Mouse (Mus musculus) lung, embryonic 14.5 days (tissue): ENCODE measurements at regions not wholly inside any gene's neighbourhood (a gene's known extent, or its start where the extent isn't known, plus 50 kb on each side); places are given as distances from the start of the nearest gene placed in this dataset.

Source experiments
- ATAC-seq: fragments of 200-750 bp; cut with Nextera tagmentation; 2 replicates; pipeline ENCODE4 v1.8.0; 2017; ENCODE audit warnings: mild to moderate bottlenecking, moderate TSS enrichment, moderate library complexity; ENCODE audit not compliant: insufficient read depth
- DNase-seq: peaks from one replicate; pipeline ENCODE4 v3.0.0-alpha.2; 2015
- H3K27ac ChIP-seq: fragments of 300-500 bp; sonication (generic); 2 replicates; pipeline ENCODE4 v1.5.1; 2014; ENCODE audit warnings: low read depth, mild to moderate bottlenecking, moderate library complexity
- H3K27me3 ChIP-seq: fragments of 300-500 bp; sonication (generic); 2 replicates; pipeline ENCODE4 v1.6.1; 2014; ENCODE audit warnings: low read length, control low read depth; ENCODE audit not compliant: insufficient read depth
- H3K36me3 ChIP-seq: fragments of 300-500 bp; sonication (generic); 2 replicates; pipeline ENCODE4 v1.6.1; 2014; ENCODE audit warnings: control low read depth; ENCODE audit not compliant: insufficient read depth
- H3K4me1 ChIP-seq: fragments of 300-500 bp; sonication (generic); 2 replicates; pipeline ENCODE4 v1.6.1; 2014; ENCODE audit warnings: antibody characterized with exemption, control low read depth; ENCODE audit not compliant: insufficient read depth
- H3K4me2 ChIP-seq: fragments of 300-500 bp; sonication (generic); 2 replicates; pipeline ENCODE4 v1.6.1; 2014; ENCODE audit warnings: mild to moderate bottlenecking
- H3K4me3 ChIP-seq: fragments of 300-500 bp; sonication (generic); 2 replicates; pipeline ENCODE4 v1.5.1; 2014; ENCODE audit warnings: low read depth, low read length
- H3K9ac ChIP-seq: fragments of 300-500 bp; sonication (generic); 2 replicates; pipeline ENCODE4 v1.6.1; 2014
- H3K9me3 ChIP-seq: fragments of 300-500 bp; sonication (generic); 2 replicates; pipeline ENCODE4 v1.6.1; 2016; ENCODE audit warnings: low read depth, low read length, control low read depth
- CTCF ChIP-seq: IDR thresholded peaks from 2 replicates; pipeline ENCODE4 v1.5.1; 2016; ENCODE audit warnings: antibody characterized with exemption, low read depth
- WGBS: fragments of 180-500 bp; shearing (Covaris S2); extraction: QIAGEN DNeasy Blood & Tissue Kit; methylation state at CpG from one replicate; pipeline ENCODE4 v1.1.7; 2014; 5-methylcytosine and 5-hydroxymethylcytosine counted together

GRCm38 (mm10) chr4:131322323-131322722 is 378.1 kb downstream of the Matn1 start:
- Histone ChIP-seq H3K36me3 (no peaks in the 10 kb centered on the region), H3K9ac (no peak overlapping the region), H3K27me3 (no peaks in the 10 kb centered on the region), H3K9me3 (no peaks in the 10 kb centered on the region), H3K4me3 (no peak overlapping the region), H3K27ac (no peak overlapping the region), H3K4me1 (no peaks in the 10 kb centered on the region), H3K4me2 (no peak overlapping the region)
- WGBS = 52% methylated on average over 5 of the region's 5 CpGs
- TF ChIP-seq CTCF = peak; percentile 59
- peak; percentile 43 for DNase-seq
- no peak for ATAC-seq

GRCm38 (mm10) chr4:131324486-131324885 is 380.3 kb downstream of the Matn1 start:
- no peak for TF ChIP-seq CTCF
- Histone ChIP-seq H3K27me3 (no peaks in the 10 kb centered on the region), H3K4me3 (no peak overlapping the region), H3K9ac (no peak overlapping the region), H3K27ac (no peak overlapping the region), H3K9me3 (no peaks in the 10 kb centered on the region), H3K36me3 (no peaks in the 10 kb centered on the region), H3K4me1 (no peaks in the 10 kb centered on the region), H3K4me2 (no peak overlapping the region)
- ATAC-seq (no peak), DNase-seq (no peak)
- WGBS = 66% methylated on average over 3 of the region's 3 CpGs

- H3K4me2 ChIP-seq = no peak overlapping the region
- H3K4me3 ChIP-seq = no peak overlapping the region
- TF ChIP-seq CTCF = no peak
- no peaks in the 10 kb centered on the region for H3K36me3 ChIP-seq
- H3K4me1 ChIP-seq = no peaks in the 10 kb centered on the region
- DNase-seq (no peak), ATAC-seq (no peak)
- H3K27me3 ChIP-seq = no peaks in the 10 kb centered on the region
- no peaks in the 10 kb centered on the region for H3K9me3 ChIP-seq
- WGBS = 51% methylated on average over 11 of the region's 11 CpGs
- no peak overlapping the region for H3K27ac ChIP-seq
- H3K9ac ChIP-seq = no peak overlapping the region
Observed at GRCm38 (mm10) chr4:131325200-131325599, 381.0 kb downstream of the Matn1 start.

GRCm38 (mm10) chr4:131325609-131326008 is 381.4 kb downstream of the Matn1 start:
- no peak for ATAC-seq
- 79% methylated on average over 3 of the region's 3 CpGs for WGBS
- no peak overlapping the region for H3K9ac ChIP-seq
- H3K36me3 ChIP-seq = no peaks in the 10 kb centered on the region
- H3K4me3 ChIP-seq = no peak overlapping the region
- no peaks in the 10 kb centered on the region for H3K4me1 ChIP-seq
- H3K27ac ChIP-seq = no peak overlapping the region
- no peak for DNase-seq
- no peak overlapping the region for H3K4me2 ChIP-seq
- TF ChIP-seq CTCF = no peak
- no peaks in the 10 kb centered on the region for H3K9me3 ChIP-seq
- H3K27me3 ChIP-seq = no peaks in the 10 kb centered on the region

- no peaks in the 10 kb centered on the region for H3K27me3 ChIP-seq
- no peak overlapping the region for H3K4me2 ChIP-seq
- DNase-seq (no peak), ATAC-seq (no peak)
- no peak for TF ChIP-seq CTCF
- no peaks in the 10 kb centered on the region for H3K9me3 ChIP-seq
- no peak overlapping the region for H3K9ac ChIP-seq
- 31% methylated on average over 5 of the region's 5 CpGs for WGBS
- H3K4me3 ChIP-seq = no peak overlapping the region
- no peaks in the 10 kb centered on the region for H3K36me3 ChIP-seq
- no peak overlapping the region for H3K27ac ChIP-seq
- no peaks in the 10 kb centered on the region for H3K4me1 ChIP-seq
Observed at GRCm38 (mm10) chr4:131329398-131329797, 385.2 kb downstream of the Matn1 start.

GRCm38 (mm10) chr4:131331646-131332045 is 387.5 kb downstream of the Matn1 start:
- Histone ChIP-seq H3K27ac (no peak overlapping the region), H3K4me1 (no peaks in the 10 kb centered on the region), H3K9me3 (no peaks in the 10 kb centered on the region), H3K36me3 (no peaks in the 10 kb centered on the region), H3K9ac (no peak overlapping the region), H3K27me3 (no peaks in the 10 kb centered on the region), H3K4me3 (no peak overlapping the region), H3K4me2 (no peak overlapping the region)
- 82% methylated on average over 4 of the region's 4 CpGs for WGBS
- ATAC-seq = no peak
- TF ChIP-seq CTCF = no peak
- no peak for DNase-seq

GRCm38 (mm10) chr4:131336801-131337200 is 392.6 kb downstream of the Matn1 start:
- Histone ChIP-seq H3K27ac (no peak overlapping the region), H3K4me3 (no peak overlapping the region), H3K4me2 (no peak overlapping the region), H3K4me1 (no peaks in the 10 kb centered on the region), H3K36me3 (no peaks in the 10 kb centered on the region), H3K9me3 (no peaks in the 10 kb centered on the region), H3K27me3 (no peaks in the 10 kb centered on the region), H3K9ac (no peak overlapping the region)
- DNase-seq (no peak), ATAC-seq (no peak)
- 77% methylated on average over 3 of the region's 3 CpGs for WGBS
- no peak for TF ChIP-seq CTCF

GRCm38 (mm10) chr4:131340993-131341695 is 397.0 kb downstream of the Matn1 start:
- ATAC-seq (no peak), DNase-seq (no peak)
- H3K4me1 ChIP-seq = no peaks in the 10 kb centered on the region
- no peaks in the 10 kb centered on the region for H3K9me3 ChIP-seq
- H3K9ac ChIP-seq = no peak overlapping the region
- no peak overlapping the region for H3K27ac ChIP-seq
- no peaks in the 10 kb centered on the region for H3K36me3 ChIP-seq
- WGBS = 40% methylated on average over 9 of the region's 9 CpGs
- no peaks in the 10 kb centered on the region for H3K27me3 ChIP-seq
- H3K4me3 ChIP-seq = no peak overlapping the region
- no peak overlapping the region for H3K4me2 ChIP-seq
- no peak for TF ChIP-seq CTCF
